Mouse (Mus musculus) ES-CJ7 (cell line): Measurements from ENCODE around the gene Pigq.

ENCODE experiments used
- DNase-seq: peaks from one replicate; pipeline ENCODE4 v3.0.0; 2011; ENCODE audit warnings: low read depth, low spot score

The Pigq gene

GRCm38 (mm10) chr17:25944366-25945163 is at the start of gene Pigq, which contains the start of gene Nhlrc4:
Gene Pigq, minus strand, starts transcription at chr17:25944936.
Gene Nhlrc4, minus strand, starts transcription at chr17:25944961.
- DNase-seq = no peak

GRCm38 (mm10) chr17:25993489-25993888 is 48.8 kb upstream of the Pigq start:
- DNase-seq = no peak

- no peak for DNase-seq
Observed at GRCm38 (mm10) chr17:25992274-25992673, 47.5 kb upstream of the Pigq start.

- DNase-seq = no peak
Observed at GRCm38 (mm10) chr17:25990331-25990730, 45.6 kb upstream of the Pigq start.

- peak; percentile 97 for DNase-seq
Observed at GRCm38 (mm10) chr17:25985306-25986294, 40.9 kb upstream of the Pigq start, which contains the start of gene Capn15. Gene Capn15, minus strand, starts transcription at chr17:25985796.

- DNase-seq = no peak
Observed at GRCm38 (mm10) chr17:25984556-25985305, 40.0 kb upstream of the Pigq start.

GRCm38 (mm10) chr17:25984066-25984465 is 39.3 kb upstream of the Pigq start:
- no peak for DNase-seq

GRCm38 (mm10) chr17:25982913-25983312 is 38.2 kb upstream of the Pigq start:
- DNase-seq = no peak

GRCm38 (mm10) chr17:25980854-25981253 is 36.1 kb upstream of the Pigq start:
- DNase-seq = no peak

- no peak for DNase-seq
Observed at GRCm38 (mm10) chr17:25979829-25980738, 35.3 kb upstream of the Pigq start.

GRCm38 (mm10) chr17:25970954-25971707 is 26.4 kb upstream of the Pigq start:
- no peak for DNase-seq

GRCm38 (mm10) chr17:25970448-25970847 is 25.7 kb upstream of the Pigq start:
- no peak for DNase-seq

- no peak for DNase-seq
Observed at GRCm38 (mm10) chr17:25968176-25968575, 23.4 kb upstream of the Pigq start.

GRCm38 (mm10) chr17:25967652-25968051 is 22.9 kb upstream of the Pigq start:
- no peak for DNase-seq

- DNase-seq = no peak
Observed at GRCm38 (mm10) chr17:25964271-25964670, 19.5 kb upstream of the Pigq start.

- DNase-seq = no peak
Observed at GRCm38 (mm10) chr17:25962413-25962905, 17.7 kb upstream of the Pigq start.

- no peak for DNase-seq
Observed at GRCm38 (mm10) chr17:25961566-25961965, 16.8 kb upstream of the Pigq start.

GRCm38 (mm10) chr17:25959630-25960467 is 15.1 kb upstream of the Pigq start:
- DNase-seq = no peak
